Mouse (Mus musculus): Measurements from ENCODE around the gene Faf1.

The Faf1 gene

DNA sequence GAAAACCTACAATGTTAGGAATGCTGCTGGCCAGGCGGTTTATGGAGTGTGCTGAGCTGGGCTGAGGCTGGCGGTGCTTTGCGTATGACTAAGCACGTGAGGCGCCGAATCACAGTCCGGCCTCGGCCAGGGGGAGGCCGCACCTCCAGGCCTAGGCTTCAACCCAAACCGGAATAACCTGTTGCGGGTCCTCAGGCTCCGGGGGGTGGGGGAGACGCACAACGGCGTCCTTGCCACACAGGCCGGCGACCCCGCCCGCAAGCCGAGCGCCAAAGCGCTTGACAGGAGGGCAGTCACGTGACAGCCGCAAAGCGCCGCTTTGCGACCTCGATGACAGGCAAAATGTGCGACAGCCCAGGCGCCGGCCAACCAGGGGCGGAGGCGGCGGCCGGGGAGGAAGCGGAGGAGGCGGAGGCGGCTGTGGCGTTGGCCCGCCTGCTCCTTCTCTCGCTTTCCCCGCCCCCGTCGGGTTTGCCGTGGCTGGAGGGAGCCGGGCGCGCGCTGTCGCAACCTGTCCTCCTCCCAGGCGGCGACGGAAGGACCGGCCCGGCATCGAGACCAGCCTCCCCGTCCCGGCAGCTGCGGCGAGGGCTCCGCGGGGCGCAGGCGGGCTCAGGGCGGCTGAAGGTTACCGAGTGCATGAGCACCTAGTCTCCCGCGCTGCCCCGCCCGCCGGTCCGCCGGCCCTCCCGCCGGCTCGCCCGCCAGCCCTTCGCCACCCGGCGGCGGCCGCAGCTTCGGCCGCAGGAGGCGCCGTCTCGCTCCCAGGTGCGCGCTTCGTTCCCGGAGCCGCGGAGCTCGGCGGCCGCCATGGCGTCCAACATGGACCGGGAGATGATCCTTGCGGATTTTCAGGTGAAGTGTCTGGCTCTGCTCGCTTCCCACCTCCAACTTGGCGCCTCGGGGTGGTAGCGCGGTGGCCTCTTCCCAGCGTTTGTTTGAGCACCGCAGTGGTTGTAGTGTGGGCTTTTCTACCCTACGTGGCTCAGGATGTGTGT lies at the start of gene Faf1:
Gene Faf1 (plus strand): TSS at position 371 of the 998 bp plus-strand sequence.
- peak; percentile 94 for DNase-seq (ENCODE audit: low read depth)

DNA sequence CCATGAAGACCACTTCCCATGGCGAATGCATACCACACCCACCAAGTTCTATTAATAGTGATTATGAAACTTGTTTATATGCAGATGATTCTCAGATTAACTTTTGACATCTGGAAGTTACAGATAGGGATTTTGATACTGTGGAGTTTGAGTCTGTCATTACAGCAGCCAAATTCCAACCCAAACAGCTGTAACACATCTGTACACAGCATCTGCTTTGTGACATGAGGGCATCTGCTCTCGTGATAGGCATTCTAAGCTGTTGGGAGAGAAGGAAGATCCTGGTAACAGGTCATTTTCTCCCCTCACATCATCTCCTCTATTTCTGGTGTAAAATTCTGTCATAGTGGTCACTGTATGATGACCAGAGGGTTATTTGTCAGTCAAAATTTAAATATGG lies 46.2 kb upstream of the Faf1 start:
- DNase-seq (ENCODE audit: low read depth), result no peak

DNA sequence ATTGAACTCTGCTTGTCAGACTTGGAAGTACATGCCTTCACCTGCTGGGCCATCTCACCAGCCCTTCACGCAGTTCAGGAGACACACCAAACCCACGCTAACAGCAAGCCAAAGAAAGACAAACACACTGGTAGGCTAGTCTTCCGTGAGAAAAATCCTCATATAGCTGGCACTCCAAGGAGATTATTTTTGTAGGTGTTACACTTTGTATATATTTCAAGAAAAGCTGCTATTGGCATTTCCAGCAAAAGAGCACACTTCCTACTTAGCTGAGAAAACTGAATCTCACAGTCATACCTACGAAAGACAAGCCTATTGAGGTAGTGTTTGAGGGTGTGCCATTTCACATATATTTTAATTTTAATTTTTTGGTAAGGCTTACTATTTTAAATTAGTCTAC lies 45.4 kb upstream of the Faf1 start:
- no peak for DNase-seq (ENCODE audit: low read depth)

DNA sequence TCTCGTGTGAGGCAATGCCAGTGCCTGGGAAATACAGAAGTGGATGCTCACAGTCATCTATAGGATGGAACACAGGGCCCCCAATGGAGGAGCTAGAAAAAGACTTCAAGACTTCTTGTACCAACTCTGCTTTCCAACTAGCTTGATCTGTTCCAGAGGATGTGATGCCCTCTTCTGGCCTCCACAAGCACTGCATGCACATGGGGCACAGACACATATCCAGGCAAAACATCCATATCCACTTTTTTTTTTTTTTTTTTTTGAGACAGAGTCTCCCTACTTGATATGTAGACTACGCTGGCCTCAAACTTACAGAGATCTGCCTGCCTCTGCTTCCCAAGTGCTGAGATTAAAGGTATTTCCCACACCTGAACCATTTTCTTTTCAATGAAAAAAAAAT lies 41.4 kb upstream of the Faf1 start:
- no peak for DNase-seq (ENCODE audit: low read depth)

DNA sequence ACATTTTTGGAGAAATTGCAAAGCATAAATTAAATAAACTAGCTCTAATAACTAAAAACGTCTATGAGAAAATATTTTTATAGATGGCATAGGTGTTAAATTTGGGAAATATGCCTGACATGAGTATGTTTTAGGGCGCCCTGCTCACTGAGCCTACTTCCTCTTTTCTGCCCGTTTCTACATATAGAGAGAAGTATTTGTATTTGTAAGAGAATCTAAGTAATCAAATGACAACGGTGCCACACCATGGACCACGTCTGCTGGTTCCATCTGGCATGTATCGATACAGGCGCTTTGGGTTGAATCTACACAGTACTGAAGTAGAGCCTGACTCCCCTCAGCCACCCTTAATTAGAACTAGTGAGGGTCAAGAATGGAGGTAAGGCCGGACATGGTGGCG lies 37.0 kb upstream of the Faf1 start:
- DNase-seq (ENCODE audit: low read depth), result no peak

DNA sequence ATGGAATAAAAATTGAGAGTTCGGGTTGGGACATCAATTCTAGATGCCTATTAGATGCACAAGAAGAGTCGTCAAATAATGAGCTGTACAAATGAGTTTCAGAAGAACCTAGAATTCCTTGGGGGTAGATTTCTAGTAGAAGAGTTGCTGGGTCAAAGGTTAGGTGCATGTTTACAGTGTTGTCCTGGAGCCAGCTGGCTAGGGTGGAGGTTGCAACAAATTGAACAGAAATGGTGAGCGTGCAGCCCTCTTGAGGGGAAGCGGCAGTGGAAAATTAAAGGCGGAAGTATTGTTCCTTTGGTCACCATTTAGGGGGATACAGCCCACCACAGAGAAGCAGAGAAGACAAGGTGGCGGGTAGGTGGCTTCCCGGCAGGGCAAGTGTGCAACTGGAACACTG lies 36.2 kb upstream of the Faf1 start:
- DNase-seq (ENCODE audit: low read depth), result no peak

DNA sequence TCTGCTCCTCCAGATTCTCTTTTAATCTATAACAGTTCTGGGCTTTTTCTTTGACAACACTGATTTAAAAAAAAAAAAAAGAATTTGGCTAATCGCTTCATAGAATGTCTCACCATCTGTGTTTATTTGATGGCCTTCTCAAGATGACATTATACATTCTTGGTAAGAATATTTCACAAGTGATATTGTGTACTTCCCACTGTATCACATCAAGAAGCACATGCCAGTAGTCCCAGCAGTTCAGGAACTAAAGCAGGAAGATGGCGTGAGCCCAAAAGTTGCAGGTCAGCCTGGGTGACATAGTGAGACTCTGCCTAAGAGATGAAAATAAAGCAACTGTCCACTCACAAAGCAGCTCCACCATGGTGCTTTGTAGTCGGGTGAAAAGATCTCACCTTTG lies 34.9 kb upstream of the Faf1 start:
- DNase-seq (ENCODE audit: low read depth), result no peak

DNA sequence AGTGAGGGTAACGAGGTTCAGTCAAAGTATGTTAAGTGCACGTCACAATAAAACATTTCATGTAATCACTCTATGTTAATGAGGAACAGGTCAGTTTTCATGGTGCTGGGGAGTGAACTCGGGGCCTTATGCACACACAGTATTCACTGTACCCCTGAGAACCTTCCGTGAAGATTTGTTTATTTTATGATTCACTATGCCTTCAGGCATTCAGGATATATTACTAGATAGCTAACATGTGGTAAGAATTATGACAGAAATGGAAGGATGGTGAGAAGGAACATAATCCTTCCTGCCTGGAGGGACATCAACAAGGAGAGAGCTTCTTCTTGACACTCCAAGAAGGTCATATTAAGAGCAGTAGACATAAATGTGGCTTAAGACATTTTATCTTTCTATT lies 29.1 kb upstream of the Faf1 start:
- DNase-seq (ENCODE audit: low read depth), result no peak

DNA sequence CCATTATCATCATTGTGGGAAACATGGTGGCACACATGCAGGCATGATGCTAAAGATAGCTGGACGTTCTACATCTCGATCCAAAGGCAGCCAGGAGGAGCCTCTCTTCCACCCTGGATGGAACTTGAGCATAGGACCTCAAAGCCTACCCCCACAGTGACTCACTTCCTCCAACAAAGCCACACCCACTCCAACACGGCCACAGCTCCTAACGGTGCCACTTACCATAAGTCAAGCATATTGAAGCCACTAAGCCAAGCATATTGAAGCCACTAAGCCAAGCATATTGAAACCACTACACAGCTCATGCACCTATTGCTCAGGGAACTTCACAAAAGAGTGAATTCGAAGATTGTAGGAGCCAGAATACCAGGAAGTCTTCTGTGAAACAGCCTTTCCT lies 27.1 kb upstream of the Faf1 start:
- no peak for DNase-seq (ENCODE audit: low read depth)

DNA sequence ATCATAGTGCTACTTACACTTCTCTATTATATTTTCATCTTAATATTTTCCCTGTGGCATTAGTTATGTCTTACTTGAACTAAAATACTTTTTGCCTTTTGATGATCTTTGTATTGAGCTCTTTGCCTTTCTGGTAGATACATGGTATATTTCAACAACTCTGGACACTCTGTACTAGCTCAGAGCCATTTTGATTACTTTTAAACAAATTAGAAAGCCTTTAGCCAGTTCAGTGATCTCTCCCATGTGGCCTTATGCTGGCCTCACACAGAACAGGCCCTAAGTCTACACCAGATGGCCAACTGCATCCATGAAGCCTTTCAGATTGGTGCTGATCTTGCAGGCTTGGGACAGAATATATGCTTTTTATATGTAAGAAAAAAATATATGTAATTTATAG lies 23.1 kb upstream of the Faf1 start:
- no peak for DNase-seq (ENCODE audit: low read depth)

DNA sequence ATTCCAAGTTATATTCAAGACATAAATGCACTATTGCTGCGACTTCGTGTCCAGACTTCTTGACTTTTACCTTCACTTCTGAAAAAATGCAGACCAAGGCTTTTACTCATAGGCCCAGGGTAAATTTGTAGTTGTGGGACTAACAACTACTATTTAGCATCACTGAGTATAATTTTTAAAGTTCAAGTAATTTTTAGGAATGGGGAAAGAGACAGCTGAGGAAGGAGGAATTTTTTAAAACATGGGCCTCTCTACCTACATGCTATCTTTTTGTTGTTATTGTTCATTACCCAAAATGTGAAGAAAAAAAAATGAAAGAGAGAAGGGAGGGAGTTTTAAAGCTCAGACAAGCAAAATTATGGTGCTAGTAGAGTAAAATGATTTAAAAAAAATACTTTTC lies 21.7 kb upstream of the Faf1 start:
- DNase-seq (ENCODE audit: low read depth), result no peak

DNA sequence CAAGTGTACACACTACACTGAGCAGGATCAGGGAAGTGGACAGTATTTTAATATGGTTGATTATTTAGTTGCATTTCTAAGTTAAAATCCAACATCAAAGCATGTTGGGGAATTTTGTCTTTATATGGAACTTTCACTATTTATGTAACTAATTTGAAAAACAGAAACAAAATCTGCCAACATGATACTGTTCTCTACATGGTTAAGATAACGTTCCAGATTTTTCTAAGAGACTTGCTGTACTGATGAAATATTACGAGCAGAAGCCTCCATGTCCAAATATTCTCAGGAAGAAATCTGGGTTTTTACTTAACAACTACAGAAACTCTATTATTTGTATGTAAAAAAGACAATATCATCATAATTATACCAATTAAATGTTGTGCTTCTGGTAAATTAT lies 20.6 kb upstream of the Faf1 start:
- no peak for DNase-seq (ENCODE audit: low read depth)

DNA sequence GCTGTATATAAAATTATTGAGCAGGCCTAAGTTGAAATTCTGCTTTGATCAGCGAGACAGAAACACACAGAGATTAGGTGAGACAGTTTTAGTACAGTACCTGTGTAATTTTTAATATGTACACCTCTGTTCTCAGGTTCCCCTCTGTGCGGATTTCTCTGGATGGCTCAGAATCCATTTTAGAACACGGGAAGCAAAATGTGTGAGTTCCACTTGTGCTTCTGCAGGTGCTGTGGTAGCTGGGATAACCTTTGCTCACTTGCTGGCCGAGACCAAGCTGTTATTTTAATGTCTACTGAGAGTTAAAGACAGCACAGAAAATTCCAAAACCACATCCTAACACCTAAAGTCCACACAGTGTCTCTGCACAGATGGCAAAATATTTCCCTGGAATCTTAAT lies 20.1 kb upstream of the Faf1 start:
- DNase-seq (ENCODE audit: low read depth), result no peak

DNA sequence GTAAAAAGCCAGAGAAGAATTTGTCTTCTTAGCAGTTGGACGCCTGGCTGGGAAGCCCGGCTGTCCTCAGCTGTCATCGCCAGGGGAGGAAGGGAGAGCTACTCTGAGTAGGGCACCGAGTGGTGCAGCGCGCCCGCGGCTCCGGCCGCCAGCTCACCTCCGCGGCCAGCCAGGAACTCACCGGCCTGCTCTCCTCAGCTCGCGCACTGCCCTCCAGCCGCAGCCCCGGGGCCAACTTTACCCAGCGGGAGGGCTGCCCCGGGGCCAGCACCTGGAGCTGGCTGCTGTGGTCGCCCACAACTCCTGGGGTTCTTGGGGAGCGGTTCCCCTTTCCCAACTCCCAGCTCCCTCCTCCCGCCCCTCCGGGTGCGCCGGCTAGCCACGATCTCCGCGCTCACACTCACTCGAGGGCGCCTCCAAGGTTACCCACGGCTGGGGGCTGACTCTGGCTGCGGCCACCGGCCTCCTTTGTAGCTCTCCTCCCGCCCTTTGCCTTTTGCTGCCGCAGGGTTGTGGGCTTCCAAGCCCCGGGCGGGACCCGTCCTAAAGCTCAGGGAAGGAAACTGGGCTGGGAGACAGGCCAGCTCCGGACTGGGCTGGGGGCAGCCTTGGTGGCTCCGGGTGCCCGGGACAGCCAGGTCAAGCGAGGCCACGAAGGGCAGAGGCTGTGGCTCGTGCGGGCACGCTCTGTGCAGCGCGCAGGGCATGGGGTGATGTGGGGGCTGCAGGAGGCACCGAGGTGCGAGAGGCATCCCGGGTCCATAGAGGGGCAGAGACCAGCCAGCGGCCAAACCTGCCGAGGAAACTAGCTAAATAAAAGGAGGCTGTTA lies 19.2 kb upstream of the Faf1 start:
- DNase-seq (ENCODE audit: low read depth), result no peak

DNA sequence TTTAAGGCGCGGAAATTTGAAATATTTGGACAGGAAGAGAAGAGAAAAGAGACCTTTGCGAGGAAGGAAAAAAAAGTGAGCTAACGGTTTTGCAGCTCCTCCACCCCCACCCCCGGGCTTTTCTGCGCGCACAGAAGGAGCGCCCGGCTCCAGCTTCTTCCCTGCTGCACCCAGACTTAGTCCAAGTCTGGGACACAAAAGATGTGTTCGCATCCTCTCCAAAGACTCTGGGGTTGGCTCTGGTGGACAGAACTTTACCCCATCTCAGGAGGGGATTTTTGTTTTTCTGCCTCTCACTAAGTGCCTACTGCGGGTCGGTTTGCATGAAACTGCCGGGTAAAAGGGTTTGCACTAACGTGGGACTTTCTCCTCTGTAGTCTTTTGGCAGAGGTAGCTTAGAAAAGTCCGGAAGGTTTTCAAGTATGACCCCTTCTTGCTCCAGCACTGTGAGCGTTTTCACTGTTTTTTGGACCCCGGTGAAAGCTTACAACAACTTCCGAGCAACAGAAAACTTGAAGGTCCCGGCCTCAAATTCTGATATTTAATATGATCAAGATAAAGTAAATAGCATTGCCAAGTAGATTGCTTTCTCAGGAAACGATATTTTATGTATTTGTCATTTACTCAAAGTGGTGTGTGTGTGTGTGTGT lies 18.4 kb upstream of the Faf1 start:
- no peak for DNase-seq (ENCODE audit: low read depth)

DNA sequence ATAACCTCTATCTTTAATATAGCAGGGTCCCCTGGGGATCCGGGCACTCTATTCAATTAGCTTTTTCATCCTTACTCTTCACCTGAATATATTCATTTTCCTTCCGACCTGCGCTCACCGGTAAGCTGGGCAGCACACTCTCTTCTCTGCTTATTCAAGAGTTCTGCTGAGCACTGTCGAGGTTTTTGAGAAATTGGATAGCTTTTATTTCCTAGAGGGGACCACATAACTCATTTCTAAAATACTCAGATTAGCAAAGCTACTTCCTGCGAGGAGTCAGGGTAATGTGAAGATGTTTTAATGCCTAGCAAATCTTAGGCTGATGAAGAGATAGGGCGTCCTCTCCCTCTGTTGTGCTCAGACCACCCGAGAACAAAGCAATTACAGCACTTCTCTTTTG lies 17.6 kb upstream of the Faf1 start:
- no peak for DNase-seq (ENCODE audit: low read depth)

DNA sequence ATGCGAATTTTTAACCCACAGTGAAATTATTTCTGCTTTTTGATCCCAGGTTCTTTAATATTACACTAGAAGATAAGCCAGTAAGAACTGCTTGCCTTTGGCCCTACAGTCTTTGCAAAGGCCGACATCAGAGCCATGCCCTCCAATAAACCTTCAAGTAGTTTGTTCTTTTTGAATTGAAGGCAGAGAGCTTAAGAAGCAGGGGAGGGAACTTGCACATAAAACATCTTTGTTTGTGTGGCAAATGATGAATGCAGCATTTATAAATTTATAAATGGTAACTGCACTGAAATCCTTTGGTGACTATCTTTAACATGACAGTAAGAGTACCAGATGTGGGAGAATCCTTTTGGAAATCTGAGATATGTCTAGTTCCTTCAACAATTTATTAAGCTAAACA lies 16.8 kb upstream of the Faf1 start:
- DNase-seq (ENCODE audit: low read depth), result no peak

DNA sequence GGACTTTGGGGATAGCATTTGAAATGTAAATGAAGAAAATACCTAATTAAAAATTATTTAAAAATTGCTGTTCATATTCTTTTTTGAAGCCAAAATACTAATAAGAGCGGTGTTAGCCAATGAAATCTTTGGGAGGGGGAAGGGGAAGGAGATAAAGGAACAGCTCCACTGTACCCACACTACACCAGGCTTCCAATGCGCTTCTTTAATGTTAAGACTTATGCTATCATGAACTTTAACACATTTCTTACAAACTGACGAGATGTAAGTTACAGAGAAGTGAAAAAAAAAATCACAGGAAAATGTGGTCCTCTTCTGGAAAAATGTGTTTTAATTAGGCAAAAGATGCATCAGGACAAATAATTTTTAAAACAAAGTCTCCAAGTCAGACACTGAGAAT lies 15.8 kb upstream of the Faf1 start:
- no peak for DNase-seq (ENCODE audit: low read depth)

DNA sequence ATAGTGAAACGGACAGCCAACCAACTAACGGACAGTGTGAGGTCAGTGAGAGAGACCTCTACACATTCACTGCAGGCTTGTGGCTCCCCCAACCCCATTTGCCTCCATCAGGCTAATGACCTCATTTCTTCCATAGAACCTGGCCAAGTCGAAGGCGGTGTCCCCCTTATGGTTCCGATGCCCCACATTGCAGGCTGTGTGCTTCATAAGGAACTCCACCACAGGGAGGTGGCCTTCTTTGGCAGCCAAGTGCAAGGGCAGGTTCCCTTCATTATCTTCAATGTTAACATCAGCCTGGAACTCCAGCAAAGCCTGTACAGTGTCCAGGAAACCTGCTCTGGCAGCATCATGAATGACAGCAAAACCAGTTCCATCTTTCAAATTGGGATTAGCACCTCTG lies 15.2 kb upstream of the Faf1 start:
- no peak for DNase-seq (ENCODE audit: low read depth)

DNA sequence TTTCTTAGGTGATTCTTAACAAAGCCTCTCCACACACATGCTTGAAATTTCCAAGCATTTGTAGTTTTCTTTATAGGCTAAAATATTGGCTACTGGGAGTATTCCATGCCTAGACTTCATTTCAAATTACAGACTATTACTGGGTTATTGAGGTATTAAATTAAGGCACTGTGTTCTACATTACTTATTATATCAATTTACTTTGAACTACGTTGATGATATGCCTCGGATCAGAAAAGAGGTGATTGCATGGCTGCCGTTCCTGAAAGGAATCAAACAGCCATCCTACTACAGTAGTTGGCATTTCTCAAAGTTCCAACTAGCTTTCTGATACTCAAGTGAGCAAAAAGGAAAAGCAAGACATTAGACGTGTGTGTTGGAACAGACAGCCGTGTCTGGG lies 14.1 kb upstream of the Faf1 start:
- DNase-seq (ENCODE audit: low read depth), result no peak

DNA sequence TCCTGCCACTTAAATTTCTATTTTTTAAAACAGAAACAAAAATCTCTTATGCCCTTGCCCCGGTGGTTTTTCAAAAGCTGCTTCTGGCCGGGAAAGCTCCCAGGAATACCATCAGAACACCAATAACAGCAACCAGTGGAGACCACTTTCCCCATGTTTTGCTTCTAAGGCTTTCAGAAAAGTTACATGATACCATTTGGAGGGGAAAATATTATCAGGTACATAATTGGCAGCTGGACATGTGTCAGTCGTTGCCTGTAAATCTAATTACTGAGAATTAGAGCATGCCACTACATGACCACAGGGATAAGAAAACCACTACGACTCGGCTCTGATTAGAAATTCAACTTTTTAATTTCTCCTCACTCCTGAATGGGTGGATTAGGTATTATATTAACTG lies 12.3 kb upstream of the Faf1 start:
- DNase-seq (ENCODE audit: low read depth), result no peak

DNA sequence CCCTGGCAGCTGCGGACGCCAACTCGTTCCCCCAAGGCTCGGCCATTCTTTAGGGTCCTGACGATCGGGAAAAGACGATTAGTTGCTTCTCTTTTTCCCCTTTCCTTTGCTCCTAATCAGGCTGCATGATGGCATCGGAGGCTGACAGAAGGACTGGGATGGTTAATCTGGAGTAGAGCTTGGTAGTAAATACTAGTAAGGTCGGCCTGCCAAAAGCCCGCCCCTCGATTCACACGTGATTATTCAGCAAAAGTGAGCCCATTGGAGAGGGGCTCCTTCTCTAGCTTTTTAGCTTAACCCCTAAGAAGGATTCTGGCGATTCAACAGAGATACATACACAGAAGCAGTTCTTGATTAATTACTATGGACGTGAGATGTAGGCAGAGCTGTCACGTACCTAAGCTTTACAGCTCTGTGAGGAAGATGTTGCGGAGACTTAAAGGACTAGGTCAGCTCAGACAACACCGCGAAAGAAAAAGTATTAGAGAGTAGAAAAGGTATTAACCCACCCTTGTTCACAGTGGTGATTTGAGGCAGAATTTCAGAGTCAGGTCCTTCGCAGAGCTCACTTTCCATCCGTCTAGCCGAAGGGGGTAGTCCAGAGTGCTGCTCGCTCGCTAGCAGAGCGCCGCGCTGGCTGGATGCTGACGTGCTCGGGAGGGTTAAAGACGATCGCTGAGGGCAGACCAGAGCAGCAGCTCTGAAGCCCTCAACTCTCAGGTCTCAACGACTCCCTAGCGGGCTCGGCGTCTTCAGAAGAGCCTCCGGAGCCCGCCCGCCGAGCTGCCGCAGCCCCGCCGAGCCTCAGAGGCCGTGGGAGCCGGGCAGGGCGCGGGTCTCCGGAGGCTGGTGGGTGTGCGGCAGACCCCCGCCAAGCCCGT lies 11.0 kb upstream of the Faf1 start:
- DNase-seq (ENCODE audit: low read depth), result no peak

Measured in c-Kit-positive CD71-positive TER-119-negative erythroid progenitor cells, embryonic 14.5 days (primary cell).